Mouse (Mus musculus) liver, adult (tissue): ENCODE results near the gene Mif.
A peak's percentile ranks its signal among the peaks of the same experiment; 100 is the strongest.

Source experiments
- GATA4 ChIP-seq: IDR thresholded peaks from 2 replicates; pipeline ENCODE4 v1.6.1; 2014; ENCODE audit warnings: mild to moderate bottlenecking, low read length; ENCODE audit not compliant: insufficient replicate concordance

Mif gene

GRCm38 (mm10) chr10:75834250-75834649 lies 25.8 kb downstream of the Mif start:
- TF ChIP-seq GATA4: peak; percentile 12; the same call in 1 of the 2 replicates

- TF ChIP-seq GATA4: no peak
Observed at GRCm38 (mm10) chr10:75833456-75834080, 26.5 kb downstream of the Mif start.

GRCm38 (mm10) chr10:75832272-75832895 lies 27.7 kb downstream of the Mif start:
- TF ChIP-seq GATA4: no peak

GRCm38 (mm10) chr10:75830275-75830670 lies 29.8 kb downstream of the Mif start:
- TF ChIP-seq GATA4: no peak

- TF ChIP-seq GATA4: no peak
Observed at GRCm38 (mm10) chr10:75829529-75830274, 30.3 kb downstream of the Mif start.

- no peak for TF ChIP-seq GATA4
Observed at GRCm38 (mm10) chr10:75828500-75828931, 31.5 kb downstream of the Mif start.

GRCm38 (mm10) chr10:75827668-75828360 lies 32.2 kb downstream of the Mif start:
- no peak for TF ChIP-seq GATA4

GRCm38 (mm10) chr10:75824530-75824929 lies 35.5 kb downstream of the Mif start:
- no peak for TF ChIP-seq GATA4

GRCm38 (mm10) chr10:75823782-75824181 lies 36.3 kb downstream of the Mif start:
- no peak for TF ChIP-seq GATA4

GRCm38 (mm10) chr10:75822443-75822842 lies 37.6 kb downstream of the Mif start, which contains the start of gene Gstt4:
Gene Gstt4 (minus strand): TSS chr10:75822543.
- TF ChIP-seq GATA4: no peak

GRCm38 (mm10) chr10:75819882-75820281 lies 40.2 kb downstream of the Mif start:
- no peak for TF ChIP-seq GATA4

- TF ChIP-seq GATA4: no peak
Observed at GRCm38 (mm10) chr10:75818641-75819040, 41.4 kb downstream of the Mif start.
